Mouse (Mus musculus) frontal cortex, postnatal 36 days (tissue): ENCODE measurements around the gene Jmjd1c.

Experiments used
- DNase-seq, 2 experiments: peaks; one replicate each; pipeline ENCODE4 v3.0.0; 2022; ENCODE audit warnings: low spot score in 2 of 2

Gene Jmjd1c

DNA sequence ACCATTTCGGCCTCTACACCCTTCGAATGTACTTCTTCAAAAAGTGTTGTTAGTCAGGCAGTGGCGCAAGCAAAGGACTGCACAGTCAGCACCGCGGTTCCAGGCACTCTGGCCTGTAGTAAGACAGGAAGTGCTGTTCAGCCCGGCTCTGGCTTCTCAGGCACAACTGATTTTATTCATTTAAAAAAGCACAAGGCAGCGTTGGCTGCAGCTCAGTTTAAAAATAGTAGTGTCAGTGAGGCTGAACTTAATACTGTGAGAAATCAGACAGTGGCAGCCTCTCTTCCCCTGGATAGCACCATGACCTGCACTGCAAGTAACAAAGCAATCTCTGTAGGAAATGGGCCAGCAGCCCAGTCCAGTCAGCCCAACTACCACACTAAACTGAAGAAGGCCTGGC is 130.2 kb downstream of the Jmjd1c start:
- DNase-seq: peak; percentile 46 to 61

DNA sequence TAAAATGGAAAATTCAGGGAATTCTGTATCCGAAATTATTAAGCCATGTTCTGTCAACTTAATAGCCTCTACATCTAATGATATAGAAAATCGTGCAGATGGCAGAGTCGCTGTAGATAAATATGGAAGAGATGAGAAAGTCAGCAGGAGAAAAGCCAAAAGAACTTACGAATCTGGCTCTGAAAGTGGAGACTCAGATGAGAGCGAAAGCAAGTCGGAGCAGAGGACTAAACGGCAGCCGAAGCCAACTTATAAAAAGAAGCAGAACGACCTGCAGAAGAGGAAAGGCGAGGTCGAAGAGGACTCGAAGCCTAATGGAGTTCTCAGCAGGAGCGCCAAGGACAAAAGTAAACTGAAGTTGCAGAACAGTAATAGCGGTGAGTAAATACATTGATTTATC is 130.6 kb downstream of the Jmjd1c start:
- DNase-seq: no peak

DNA sequence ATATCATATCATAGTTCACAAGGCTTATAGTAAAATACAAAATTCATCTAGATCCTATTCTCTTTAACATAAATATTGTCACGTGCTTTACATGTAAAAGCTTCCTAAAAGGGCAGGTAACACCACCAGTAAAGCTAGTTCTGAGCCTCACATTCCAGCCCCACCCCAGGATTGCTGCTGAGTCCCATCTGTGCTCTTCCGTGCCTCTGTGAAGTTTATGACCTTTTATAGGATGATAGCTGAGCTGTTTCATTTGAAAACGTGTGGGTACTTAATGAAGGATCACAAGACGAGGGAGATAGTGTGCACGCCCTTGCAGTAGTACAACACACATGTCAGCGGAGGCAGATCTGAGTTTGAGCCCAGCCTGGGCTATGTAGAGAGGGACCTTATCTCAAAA is 134.5 kb downstream of the Jmjd1c start:
- DNase-seq: no peak

DNA sequence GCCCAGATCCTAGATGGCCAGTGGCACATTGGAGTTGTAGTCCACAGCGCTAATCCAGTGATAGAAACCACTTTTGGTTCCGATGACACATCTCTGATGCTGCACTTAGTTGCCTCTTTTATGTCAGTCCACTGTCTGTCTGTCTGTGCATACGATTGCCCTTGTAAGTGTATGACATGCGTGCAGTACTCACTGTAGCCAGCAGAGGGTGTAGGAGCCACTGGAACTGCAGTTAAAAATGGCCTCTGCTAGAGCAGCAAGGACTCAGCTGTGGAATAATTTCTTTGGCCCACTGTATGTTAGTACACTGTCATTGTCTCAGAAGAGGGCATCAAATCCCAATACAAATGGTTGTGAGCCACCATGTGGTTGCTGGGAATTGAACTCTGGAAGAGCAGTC is 151.2 kb downstream of the Jmjd1c start:
- no peak for DNase-seq

DNA sequence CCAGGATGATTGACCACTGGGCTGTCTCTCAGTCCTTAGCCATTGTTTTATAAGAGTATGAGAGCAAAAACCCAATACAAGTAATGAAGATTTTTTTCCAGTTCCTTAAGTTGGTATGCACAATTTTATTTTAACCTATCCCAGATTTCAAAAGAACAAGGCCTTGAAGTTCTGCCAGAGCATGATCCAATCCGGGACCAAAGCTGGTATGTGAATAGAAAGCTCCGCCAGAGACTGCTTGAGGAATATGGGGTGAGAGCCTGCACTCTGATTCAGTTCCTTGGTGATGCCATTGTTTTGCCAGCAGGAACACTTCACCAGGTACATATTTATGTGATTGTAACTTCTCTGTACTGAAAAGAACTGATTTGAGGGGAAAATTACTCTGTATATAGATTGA is 153.6 kb downstream of the Jmjd1c start:
- peak in 1 of 2 experiments; percentile 53 for DNase-seq

DNA sequence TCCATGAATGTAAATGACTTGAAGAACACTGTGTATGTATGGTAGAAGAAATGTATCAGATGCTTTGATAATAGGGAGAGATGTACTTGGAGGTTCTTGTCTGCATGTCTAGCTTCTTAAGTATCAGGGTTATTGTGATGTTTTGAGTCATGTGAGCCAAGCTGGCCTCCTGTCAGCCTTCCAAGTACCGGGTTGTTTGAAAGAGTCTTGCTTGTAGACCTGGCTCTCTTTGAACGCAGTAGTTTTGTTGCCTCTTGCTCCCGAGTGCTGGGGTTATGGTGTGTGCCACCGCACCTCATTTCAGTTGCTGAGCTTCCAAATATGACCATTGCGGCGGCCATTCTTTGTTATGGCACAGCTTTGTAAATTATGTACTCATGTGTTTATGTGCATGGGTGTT is 154.9 kb downstream of the Jmjd1c start:
- DNase-seq: no peak

DNA sequence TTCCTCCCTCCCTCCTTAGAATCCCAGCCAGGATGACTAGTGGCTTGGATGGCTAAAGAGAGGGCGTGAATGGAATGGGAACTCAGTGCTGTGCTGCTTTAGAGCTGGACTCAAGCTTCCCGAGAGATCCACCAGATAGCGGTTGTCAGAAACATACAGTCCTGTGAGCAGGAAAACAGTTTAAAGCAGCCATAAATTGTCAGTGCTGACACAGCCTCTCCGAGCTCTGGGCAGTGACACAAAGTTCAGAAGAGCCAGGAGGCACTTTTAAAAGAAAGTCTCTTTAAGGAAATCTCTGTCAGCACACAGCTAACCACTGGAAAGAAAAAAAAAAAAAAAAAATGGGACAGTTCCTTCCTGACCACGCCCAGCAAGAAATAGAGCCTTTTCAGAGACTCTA is 156.4 kb downstream of the Jmjd1c start:
- no peak for DNase-seq

DNA sequence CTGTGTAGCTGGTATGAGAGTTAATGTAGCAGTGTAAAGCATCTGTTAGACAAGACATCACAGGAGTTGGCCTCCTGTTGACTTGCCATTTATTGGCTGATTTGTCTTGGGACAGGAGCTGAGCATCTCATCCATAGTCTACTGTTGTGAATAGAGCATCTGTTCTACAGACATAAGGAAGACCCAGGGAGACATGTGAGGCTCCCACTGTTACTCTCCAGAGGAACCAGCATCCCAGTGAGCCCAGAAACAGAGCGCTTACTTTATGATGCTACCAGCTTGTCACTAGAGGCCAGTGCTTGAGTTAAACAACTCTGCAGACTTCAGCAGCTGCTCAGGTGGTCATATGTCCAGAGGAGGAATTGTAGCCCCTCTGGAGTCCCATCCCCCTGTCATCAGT is 157.2 kb downstream of the Jmjd1c start:
- DNase-seq: no peak

DNA sequence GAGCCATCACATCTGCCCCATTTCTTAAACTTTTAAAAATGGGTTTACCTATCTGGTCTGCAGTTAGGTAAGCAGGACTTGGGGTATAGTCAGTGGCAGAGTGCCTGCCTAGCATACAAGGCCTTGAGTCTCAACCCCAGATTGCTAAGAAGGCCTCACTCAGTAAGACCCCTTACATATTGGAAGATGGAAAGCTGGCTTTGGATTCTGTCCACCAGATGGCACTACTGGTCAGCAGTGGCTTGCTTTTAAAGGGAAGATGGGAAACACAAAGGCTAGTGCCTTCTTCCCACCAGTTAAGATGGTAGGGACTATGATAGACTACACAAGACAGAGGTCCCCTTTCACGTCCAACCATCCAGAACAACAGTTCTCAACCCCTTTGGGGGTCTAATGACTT is 168.9 kb downstream of the Jmjd1c start:
- peak; percentile 44 to 67 for DNase-seq

DNA sequence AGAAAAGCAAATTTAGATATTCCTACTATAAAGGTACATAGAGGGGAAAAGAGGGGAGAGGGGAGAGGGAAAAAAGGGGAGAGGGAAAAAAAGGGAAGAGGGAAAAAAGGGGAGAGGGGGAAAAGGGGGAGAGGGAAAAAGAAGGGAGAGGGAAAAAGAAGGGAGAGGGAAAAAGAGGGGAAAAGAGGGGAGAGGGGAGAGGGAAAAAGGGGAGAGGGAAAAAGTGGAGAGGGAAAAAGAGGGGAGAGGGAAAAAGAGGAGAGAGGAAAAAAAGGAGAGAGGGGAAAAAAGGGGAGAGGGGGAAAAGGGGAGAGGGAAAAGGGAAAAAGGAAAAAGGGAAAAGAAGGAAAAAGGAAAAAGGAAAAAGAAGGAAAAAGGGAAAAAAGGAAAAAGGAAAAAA is 180.0 kb downstream of the Jmjd1c start:
- DNase-seq: no peak

DNA sequence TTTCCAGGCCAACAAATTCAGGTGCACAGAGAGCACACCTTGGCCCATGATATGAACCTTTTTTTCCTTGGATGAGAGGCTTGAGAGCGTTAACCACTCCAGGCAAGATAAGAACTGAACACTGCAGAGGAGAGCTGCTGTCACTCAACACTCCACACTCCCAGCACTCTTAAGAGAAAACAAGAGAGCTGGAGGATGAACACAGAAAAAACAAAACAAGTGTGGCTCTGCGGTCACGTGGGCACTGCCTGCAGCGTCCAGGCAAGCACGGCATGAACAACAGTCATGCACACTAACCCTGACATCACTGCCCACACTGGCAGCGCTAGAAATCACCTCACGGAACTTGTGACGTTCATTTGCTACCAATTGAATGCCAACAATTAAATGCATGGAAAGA is 185.9 kb downstream of the Jmjd1c start:
- DNase-seq: no peak

DNA sequence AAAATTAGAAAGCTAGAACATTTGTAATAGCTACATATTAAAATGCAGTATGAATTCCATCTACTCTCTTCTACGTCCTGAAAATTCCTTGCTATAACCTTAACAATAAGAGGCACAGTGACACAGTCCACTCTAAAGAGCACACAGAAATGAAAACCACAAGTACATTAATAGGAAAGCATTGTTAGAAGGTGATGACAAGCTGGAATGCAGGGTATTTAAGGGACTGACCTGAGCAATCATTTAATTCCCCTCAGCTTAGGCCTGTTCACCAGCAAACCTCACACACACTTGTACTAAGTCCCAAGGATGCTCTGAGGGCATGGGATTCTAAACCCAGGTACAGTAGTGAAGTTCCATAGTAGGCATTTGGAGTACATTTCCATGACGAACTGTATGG is 186.6 kb downstream of the Jmjd1c start:
- DNase-seq: no peak

DNA sequence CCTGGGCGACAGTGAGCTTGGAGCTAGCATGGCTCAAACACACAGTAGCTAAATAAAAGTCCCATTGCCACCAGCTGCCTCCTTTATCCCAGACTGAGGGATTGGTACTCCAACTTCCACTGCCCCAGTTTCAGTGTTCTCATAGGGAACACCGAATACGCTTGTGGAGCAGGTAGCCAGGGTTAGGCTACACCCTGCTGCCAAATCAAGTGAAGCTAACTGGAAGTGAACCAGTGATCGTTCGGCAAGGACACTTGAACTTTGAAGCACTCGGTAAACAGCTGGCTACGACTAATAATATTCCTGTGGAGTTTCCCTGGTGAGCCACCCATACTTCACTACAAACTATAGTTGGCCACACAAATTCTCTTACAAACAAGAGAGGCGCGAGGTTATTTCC is 187.6 kb downstream of the Jmjd1c start:
- no peak for DNase-seq

DNA sequence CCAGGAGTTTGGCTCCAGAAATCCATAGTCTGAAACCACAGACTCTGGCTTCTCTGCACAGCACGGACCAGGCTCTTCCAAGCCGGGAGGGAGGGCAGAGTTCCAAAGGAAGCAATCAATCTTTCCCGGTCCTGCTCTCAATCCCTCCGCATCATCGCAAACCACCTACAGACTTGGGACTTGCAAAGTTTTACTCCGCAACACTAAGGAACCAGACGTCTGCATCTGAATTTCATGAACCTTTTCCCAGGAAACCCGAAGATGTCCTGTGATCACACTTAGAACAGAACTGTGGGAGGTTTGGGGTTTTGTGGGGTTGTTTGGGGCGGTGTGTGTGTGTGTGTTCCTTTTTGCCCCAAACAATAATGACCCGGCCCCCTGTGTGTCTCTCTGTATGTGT is 188.4 kb downstream of the Jmjd1c start:
- no peak for DNase-seq

DNA sequence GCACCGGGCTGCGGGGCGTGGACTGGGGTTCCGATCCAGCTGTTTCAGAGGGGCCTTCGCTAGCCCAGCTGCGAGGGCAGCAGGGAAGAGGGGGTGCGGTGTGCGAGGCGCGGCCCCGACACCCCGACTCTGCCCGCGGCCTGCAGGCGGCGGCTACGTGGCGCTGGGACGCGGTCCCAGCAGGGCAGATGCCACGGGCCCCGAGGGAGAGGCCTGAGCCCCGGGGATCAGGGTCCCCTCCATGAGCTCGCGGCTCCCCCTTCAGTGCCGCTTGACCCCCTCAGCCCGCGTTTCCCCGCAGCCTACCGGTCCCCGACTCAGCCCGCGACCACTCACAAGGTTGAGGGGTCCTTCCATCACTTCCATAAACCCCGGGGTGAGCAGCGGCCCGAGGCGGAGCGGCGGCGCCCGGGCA is 188.8 kb downstream of the Jmjd1c start:
- no peak for DNase-seq

DNA sequence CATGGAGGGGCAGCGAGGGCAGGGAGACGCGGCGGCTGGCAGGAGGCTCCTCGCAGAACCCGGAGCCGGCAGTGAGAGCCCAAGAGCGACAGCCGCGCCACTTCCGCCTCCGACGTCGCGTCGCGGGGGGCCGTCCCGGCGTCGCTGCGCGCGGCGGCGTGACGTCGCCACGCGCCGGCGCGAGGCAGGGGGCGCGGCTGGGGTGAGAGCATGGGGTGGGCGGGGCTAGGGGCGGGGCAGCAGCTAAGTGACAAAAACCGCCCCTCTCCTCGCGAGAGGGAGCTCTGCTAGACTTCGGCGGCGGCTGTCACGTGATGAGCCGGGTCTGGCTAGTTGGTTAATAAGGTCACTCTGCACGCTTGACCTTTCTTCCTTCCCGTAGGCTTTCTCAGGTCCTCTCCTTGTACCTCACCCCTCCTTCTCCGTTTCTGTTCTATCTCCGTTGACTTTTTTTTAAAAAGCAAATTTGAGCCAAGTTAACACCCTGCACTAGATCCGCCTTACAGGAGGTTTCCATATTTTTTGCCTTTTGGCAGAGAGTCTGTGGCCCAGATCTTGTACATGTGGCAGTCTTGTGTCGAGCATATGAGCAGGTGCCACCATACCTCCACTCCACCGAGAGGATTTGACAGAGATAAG is 189.4 kb downstream of the Jmjd1c start, which contains the start of gene Nrbf2:
TSS of gene Nrbf2 (minus strand) at position 130 of the 639 bp plus-strand sequence.
- peak; percentile 71 to 77 for DNase-seq

DNA sequence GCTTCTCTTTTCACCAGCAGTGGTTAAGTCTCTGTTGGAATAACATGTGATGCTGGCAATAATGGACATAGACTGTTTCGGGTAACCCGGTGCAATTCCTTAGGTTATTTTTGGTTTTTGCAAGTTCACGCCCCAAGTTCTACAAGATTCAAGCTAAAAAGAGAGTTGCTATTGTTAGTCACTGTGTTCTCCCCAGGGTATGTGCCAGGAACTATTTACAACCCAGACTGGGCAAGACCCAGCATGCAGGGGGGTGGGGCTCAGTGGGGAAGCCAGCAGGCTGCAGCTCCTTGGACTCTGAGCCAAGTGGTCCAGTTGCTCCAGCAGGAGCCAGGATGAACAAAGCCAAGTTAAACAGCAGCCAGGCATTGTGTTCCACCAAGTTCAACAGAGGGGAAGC is 192.0 kb downstream of the Jmjd1c start:
- peak; percentile 44 to 78 for DNase-seq

DNA sequence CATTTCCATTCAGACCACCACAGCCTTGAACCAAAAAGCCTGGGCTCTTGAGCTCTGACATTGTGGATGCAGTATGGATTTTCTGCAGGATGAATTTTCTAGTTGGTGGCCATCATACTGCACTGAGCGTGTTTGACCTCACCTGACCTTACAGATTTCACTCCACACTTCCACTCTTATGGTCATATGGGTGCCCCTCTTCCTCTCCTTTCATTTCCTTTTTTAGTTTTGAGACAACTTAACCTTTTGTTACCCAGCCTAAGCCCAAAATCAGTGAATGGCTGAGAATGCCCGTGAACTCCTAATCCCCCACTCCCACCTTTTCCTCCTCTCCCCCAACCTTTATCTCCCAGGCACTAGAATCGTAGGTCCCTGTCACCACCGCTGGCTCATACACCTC is 194.7 kb downstream of the Jmjd1c start:
- DNase-seq: no peak

DNA sequence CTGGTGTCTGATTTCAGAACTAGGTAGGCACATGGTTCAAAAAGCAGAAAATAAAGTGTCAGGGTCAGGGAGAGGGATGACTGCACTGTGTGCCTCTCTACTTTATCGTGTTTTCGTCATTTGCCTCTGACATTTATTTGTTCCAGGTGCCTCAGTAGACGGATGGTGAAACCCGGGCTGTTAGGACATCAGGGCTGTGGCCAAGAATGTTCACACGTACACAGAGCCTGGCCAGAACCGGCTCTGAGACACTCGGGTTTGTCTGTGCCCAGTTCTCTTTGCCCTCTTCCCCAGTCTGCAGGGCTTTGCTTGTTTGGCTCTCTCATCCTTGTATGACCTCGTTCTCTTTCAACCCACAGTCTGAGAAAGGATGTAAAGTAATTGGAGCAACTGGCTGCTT is 195.2 kb downstream of the Jmjd1c start:
- DNase-seq: no peak

DNA sequence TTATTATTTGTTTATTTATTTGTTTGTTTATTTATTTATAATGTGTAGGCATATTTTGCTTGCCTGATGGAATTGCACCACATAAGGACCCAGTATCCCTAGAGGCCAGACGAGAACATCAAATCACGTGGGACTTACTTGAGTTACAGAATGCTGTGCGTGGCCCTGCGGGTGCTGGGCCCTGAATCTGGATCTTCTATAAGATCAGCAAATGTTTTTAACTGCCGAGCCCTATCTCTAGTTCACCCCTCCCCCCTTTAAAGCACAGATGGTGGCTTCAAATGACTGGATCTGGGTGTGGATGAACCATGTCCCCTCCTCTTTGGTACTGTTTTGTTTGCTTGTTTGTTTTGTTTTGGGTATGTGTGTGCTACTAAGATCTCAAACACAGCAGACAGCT is 199.4 kb downstream of the Jmjd1c start:
- no peak for DNase-seq

DNA sequence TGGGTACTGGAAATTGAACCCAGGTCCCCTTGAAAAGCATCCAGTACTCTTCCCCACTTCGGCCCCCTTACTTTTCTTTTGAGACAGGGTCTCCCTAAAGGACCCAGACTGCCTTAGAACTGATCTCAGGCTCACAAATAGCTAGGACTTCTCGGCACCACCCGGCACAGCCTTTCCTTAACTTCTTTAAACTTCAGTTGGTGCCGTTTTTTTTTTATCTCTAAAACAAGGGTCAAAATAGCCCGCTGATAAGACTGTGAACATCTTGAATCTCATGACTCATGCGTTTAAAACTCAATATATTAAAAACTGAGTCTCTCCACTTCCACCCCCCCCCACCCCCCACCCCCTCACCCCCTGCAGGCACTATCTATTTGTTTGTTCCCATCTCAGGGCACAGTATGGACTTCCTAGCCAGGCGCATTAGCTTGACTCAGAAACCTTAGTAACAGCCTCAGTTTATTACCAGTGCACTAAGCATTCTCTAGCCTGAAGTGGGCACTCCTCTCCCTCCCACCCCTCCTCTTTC is 200.1 kb downstream of the Jmjd1c start:
- no peak for DNase-seq

DNA sequence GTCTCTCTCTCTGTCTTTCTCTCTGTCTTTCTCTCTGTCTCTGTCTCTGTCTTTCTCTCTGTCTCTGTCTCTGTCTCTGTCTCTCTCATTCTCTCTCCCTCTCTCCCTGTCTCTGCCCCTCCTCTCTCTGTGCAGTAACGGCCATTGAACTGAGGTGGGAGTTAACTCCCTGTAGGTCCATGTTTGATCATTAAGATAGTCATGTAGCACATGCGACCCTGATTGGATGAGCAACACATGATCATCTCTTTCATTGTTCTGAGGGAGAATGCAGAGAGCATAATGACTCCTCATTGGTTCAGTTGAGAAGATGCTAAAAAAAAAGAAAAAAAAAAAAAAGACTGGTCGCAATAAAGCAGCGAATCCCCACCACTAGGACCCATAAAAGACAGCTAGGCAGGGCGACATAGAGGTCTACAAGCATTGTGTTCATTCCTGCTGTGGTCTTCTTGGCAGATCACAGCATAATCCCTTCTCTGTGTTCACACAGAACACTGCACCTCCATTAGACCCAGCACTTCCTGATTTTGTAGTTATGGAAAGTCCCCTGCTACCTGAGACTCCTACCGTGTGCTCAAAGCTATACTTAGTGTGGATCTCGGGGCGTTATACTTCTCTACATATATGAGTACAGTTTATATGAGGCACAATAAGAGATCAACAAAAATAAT is 200.7 kb downstream of the Jmjd1c start:
- no peak for DNase-seq

DNA sequence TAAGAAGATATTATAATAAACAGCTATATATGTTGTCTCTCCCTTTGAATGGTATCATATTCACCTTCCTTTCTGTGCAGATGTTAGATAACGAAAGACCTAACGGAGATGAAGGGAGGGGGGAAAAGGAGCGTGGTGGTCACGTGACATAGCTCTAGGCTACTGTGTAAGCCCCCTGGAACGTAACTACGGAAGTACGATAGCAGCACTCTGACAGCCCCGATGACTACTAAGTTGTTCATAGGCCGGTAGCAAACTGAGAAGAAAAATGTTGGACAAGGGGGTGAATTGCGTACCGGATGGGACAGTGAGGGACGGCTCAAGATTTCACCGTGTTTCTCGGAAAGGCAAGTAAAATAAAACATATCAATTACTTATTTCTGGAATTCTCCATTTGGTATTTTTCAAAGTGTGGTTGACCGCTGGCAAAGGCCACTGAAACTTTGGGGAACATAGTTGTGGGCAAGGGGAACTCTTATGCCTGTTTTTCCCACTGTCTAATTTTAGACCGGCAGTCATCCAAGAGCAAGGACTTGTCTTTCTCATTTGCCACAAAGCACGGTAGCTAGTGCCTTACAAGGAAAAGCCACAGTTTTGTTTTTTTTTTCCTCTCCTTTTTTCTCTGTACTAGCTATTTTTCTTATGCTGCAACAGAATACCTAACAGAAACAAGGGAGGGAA is 201.4 kb downstream of the Jmjd1c start:
- DNase-seq: no peak
